Mouse (Mus musculus): ENCODE measurements around the gene Abhd11.

- TF ChIP-seq CTCF (IDR thresholded peaks at IDR 0.05; ENCODE audit: insufficient read depth, low read depth, low read length), result no peak
- no peak for TF ChIP-seq POLR2A (IDR thresholded peaks at IDR 0.05; ENCODE audit: insufficient read depth, low read depth, low read length)
These were observed 19.8 kb upstream of the Abhd11 start for GRCm38 (mm10) chr5:134989166-134989565.

Measured in olfactory bulb, adult 2 months (tissue).